Mouse (Mus musculus) ES-E14 (cell line): ENCODE data around the gene Magi2. TPM values are rescaled to one million over a fixed set of nuclear protein-coding genes. Genes with fewer than 3 reads are reported as not detected.

Experiments used
- DNase-seq: peaks from one replicate; pipeline ENCODE4 v3.0.0-alpha.2; 2013; ENCODE audit warnings: low read depth, low spot score
- H3K27ac ChIP-seq: 2 replicates; pipeline ENCODE4 v1.5.1; 2012; ENCODE audit warnings: low read depth, mild to moderate bottlenecking, low read length, moderate library complexity, mixed read lengths; ENCODE audit not compliant: poor library complexity, insufficient read depth, severe bottlenecking
- H3K36me3 ChIP-seq: 2 replicates; pipeline ENCODE4 v1.6.1; 2012; ENCODE audit warnings: mild to moderate bottlenecking, low read length, moderate library complexity, mixed read lengths; ENCODE audit not compliant: control insufficient read depth, poor library complexity, insufficient read depth, severe bottlenecking
- H3K4me1 ChIP-seq, 2 experiments: fragments of 150-350 bp in 1 of 2; sonication (generic) in 1 of 2; 2 replicates each; pipeline ENCODE4 v1.6.1; 2012; ENCODE audit warnings: low read length in 2 of 2, mild to moderate bottlenecking in 1 of 2, mixed read lengths in 1 of 2; ENCODE audit not compliant: control insufficient read depth in 2 of 2, insufficient read depth in 2 of 2, poor library complexity in 1 of 2
- H3K4me3 ChIP-seq, 2 experiments: fragments of 150-350 bp in 1 of 2; sonication (generic) in 1 of 2; 2 replicates each; pipeline ENCODE4 v1.5.1; 2012; ENCODE audit warnings: low read length in 2 of 2, low read depth in 1 of 2, mild to moderate bottlenecking in 1 of 2, mixed read lengths in 1 of 2; ENCODE audit not compliant: insufficient read depth in 1 of 2, poor library complexity in 1 of 2, severe bottlenecking in 1 of 2
- H3K9ac ChIP-seq: 2 replicates; pipeline ENCODE4 v1.6.1; 2012; ENCODE audit warnings: low read depth, mild to moderate bottlenecking, low read length, mixed read lengths; ENCODE audit not compliant: poor library complexity, insufficient read depth, severe bottlenecking
- H3K9me3 ChIP-seq: fragments of 150-350 bp; sonication (generic); 2 replicates; pipeline ENCODE4 v1.6.1; 2012; ENCODE audit warnings: low read depth, mild to moderate bottlenecking, low read length; ENCODE audit not compliant: control insufficient read depth, insufficient read depth
- CHD2 ChIP-seq: IDR thresholded peaks from 2 replicates; pipeline ENCODE4 v1.6.1; 2014; ENCODE audit warnings: mild to moderate bottlenecking, low read depth, low read length, inconsistent platforms
- HCFC1 ChIP-seq: IDR thresholded peaks from 2 replicates; pipeline ENCODE4 v1.6.1; 2012; ENCODE audit warnings: low read length, inconsistent platforms, borderline replicate concordance; ENCODE audit not compliant: insufficient read depth
- MAFK ChIP-seq: IDR thresholded peaks from 2 replicates; pipeline ENCODE4 v1.6.1; 2014; ENCODE audit warnings: mild to moderate bottlenecking, low read depth, low read length, inconsistent platforms; ENCODE audit not compliant: insufficient read depth
- ZC3H11A ChIP-seq: IDR thresholded peaks from 2 replicates; pipeline ENCODE4 v1.6.1; 2012; ENCODE audit warnings: low read depth, mild to moderate bottlenecking, inconsistent platforms, low read length, borderline replicate concordance
- ZNF384 ChIP-seq: IDR thresholded peaks from 2 replicates; pipeline ENCODE4 v1.6.1; 2012; ENCODE audit warnings: low read depth, low read length, inconsistent platforms
- in situ Hi-C, 2 experiments: fragments of 600-800 bp; cut with MboI; formaldehyde crosslinking; loops; one replicate each; pipeline ENCODE4 v1.15.1; 2025; ENCODE audit warnings: low sequenced_read_pairs in 2 of 2, inconsistent platforms in 1 of 2; ENCODE audit not compliant: unreplicated experiment in 2 of 2
- total RNA-seq: library from RNA; depleted of rRNA; stranded (reverse); fragments of 300-350 nt; gene quantifications from 2 replicates; pipeline ENCODE4 v1.2.3, GENCODE M21; 2012

The Magi2 gene
- total RNA-seq, 1 experiment, result 0.85 TPM

DNA sequence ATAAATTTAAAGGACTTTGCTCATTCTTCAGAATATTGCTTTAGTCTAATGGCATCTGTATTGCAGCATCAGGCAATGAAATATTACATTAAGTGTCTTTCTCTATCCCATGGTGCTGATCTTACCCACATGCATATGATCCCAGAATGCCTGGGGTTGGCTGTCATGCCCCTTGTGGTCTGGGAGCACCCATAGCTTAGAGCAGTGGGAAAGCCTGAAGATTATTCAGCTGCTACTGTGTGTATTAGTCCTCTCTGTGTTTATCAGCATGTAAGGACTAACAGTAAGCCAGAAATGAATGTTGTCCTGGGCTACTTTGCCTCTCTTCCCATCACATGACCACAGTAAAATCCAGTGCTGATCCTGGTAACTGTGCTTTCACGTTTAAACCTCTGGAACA, 1380.7 kb downstream of the Magi2 start:
- no peak for DNase-seq
- H3K4me3 ChIP-seq, result no peak overlapping the region
- peaks cover 6 to 16% of the 10 kb centered on the region in 2 experiments for H3K4me1 ChIP-seq
- no peak overlapping the region for H3K27ac ChIP-seq
- H3K36me3 ChIP-seq, result no peaks in the 10 kb centered on the region
- H3K9me3 ChIP-seq, result no peaks in the 10 kb centered on the region
- in situ Hi-C loops, result no loop called here
- TF ChIP-seq MAFK (no peak), ZC3H11A (no peak), CHD2 (no peak)
- no peak overlapping the region for H3K9ac ChIP-seq

GRCm38 (mm10) chr5:20609206-20609935, 1382.5 kb downstream of the Magi2 start:
- Histone ChIP-seq H3K36me3 (no peaks in the 10 kb centered on the region), H3K9me3 (no peaks in the 10 kb centered on the region), H3K4me1 (peaks cover 0 to under 1% of the 10 kb centered on the region in 2 experiments; a peak in 1 of 4 replicates), H3K27ac (no peak overlapping the region), H3K4me3 (no peak overlapping the region), H3K9ac (no peak overlapping the region)
- in situ Hi-C loops, result no loop called here
- TF ChIP-seq CHD2 (no peak), ZNF384 (no peak), ZC3H11A (no peak), MAFK (no peak), HCFC1 (no peak)
- no peak for DNase-seq

GRCm38 (mm10) chr5:20610640-20611039, 1383.8 kb downstream of the Magi2 start:
- H3K9ac ChIP-seq, result no peak overlapping the region
- H3K9me3 ChIP-seq, result no peaks in the 10 kb centered on the region
- no peaks in the 10 kb centered on the region for H3K36me3 ChIP-seq
- H3K27ac ChIP-seq, result no peak overlapping the region
- in situ Hi-C loops, result no loop called here
- H3K4me3 ChIP-seq, result no peak overlapping the region
- TF ChIP-seq ZNF384 (no peak), HCFC1 (no peak), ZC3H11A (no peak), CHD2 (no peak), MAFK (no peak)
- H3K4me1 ChIP-seq, result no peaks in the 10 kb centered on the region
- no peak for DNase-seq

DNA sequence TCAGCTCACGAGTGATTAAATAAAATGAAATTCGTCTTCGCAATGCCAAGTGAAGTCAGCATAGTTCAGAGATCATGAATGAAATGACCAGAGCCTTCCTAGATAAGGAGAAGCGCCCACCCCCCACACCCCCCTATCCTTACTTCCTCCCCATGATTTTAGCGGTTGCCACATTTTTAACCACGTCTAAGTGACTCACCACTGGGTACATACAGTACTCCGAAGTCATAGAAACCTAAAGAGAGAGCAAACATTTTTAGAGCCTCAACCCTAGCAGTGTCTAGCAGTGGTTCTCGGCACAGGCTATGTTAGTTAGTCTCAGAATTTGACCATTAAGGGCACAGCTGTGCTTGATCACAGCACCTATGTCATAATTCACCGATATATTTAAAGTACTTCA, 1385.8 kb downstream of the Magi2 start:
- Histone ChIP-seq H3K9me3 (no peaks in the 10 kb centered on the region), H3K4me3 (no peak overlapping the region), H3K4me1 (no peaks in the 10 kb centered on the region), H3K36me3 (no peaks in the 10 kb centered on the region), H3K27ac (no peak overlapping the region), H3K9ac (no peak overlapping the region)
- in situ Hi-C loops, result no loop called here
- DNase-seq, result no peak
- TF ChIP-seq ZC3H11A, result no peak
- TF ChIP-seq CHD2, result no peak
- no peak for TF ChIP-seq ZNF384
- TF ChIP-seq MAFK, result no peak
- no peak for TF ChIP-seq HCFC1

GRCm38 (mm10) chr5:20614891-20615290, 1388.1 kb downstream of the Magi2 start:
- no peaks in the 10 kb centered on the region for H3K4me1 ChIP-seq
- DNase-seq, result no peak
- H3K27ac ChIP-seq, result no peak overlapping the region

More at GRCm38 (mm10) chr5:20614891-20615290, 1388.1 kb downstream of the Magi2 start:
- Histone ChIP-seq H3K36me3 (no peaks in the 10 kb centered on the region), H3K4me3 (no peak overlapping the region), H3K9ac (no peak overlapping the region), H3K9me3 (no peaks in the 10 kb centered on the region)
- TF ChIP-seq ZNF384 (no peak), ZC3H11A (no peak), CHD2 (no peak), HCFC1 (no peak), MAFK (no peak)
- in situ Hi-C loops, result no loop called here
